Mouse (Mus musculus): ENCODE measurements around the gene Ptprf. TPM values are rescaled to one million over a fixed set of nuclear protein-coding genes. Genes with fewer than 3 reads are reported as not detected.

Gene Ptprf
- total RNA-seq, 2 experiments from 2014 or later: 106 to 112 TPM

DNA sequence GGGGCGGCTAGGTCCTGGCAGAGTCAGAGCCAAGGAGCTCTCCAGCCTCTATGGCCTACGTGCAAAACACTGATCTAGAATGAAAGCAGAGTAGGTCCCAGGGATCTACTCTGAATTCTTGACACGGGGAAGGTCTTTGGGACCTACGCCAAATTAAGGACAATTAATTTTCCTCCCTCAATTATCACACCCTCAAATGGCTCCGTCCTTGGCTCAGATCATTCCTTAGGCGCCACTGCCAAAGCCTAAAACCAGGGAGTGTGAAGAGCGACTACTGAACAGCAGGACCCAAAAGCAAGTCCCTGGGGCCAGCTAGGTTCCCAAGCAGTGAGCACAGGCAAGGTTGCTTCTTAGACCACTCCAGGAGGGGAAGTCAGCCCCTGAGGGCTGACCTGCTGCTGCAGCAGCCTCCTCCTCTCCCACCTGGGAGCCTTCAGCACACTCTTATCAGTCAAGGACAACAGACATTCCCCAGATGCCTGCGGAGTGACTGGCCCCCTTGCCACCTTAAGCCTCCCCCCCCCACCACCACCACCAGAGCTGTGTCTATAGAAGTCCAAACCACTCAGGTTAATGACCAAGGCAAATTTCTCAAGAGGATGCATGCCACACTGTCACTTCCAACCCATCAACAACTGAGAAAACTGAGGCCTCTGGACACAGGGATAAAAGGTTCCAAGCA is 31.3 kb downstream of the Ptprf start:
- peak in 1 of 2 experiments; percentile 64 for DNase-seq (ENCODE audit: low spot score in 2 of 2)

DNA sequence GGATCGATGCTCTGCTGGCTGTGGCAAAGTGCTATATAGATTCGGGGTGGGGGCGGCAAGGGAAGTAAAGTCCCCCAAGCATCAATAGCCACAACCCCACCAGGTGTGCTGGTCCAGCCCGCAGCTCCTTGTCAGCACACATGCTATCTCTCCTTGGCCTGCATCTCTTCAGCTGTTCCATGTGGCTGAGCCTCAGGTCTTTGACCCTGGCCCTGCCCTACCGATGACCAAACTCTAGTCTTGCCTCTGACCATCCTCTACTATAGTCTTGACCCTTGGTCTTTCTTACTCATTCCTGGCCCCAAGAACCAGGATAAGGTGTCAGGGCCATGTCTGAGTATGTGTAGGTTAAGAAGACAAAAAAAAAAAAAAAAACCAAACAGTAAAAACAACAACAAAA is 33.2 kb downstream of the Ptprf start:
- no peak for DNase-seq (ENCODE audit: low spot score in 2 of 2)

DNA sequence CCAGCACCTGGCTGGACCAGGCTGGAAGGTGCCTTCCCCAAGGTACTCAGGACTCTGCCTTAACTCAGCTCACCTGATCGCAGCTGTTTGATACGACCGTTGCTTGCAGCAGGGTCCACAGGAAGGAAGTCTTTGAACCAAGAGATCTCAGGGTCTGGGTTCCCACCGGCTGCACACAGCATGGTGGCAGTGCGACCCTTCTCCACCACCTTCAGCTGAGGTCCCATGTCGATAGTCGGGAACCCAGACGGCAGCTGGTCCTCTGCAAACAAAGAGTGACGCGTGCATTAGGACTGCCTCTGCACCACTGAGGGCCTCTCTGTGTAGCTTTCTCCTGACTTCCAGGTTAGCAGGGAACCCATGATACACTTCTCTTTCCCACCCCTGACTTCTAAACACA is 33.8 kb downstream of the Ptprf start:
- no peak for DNase-seq (ENCODE audit: low spot score in 2 of 2)

- DNase-seq (ENCODE audit: low spot score in 2 of 2): no peak
Measured at GRCm38 (mm10) chr4:118256217-118256616, 35.0 kb downstream of the Ptprf start.

DNA sequence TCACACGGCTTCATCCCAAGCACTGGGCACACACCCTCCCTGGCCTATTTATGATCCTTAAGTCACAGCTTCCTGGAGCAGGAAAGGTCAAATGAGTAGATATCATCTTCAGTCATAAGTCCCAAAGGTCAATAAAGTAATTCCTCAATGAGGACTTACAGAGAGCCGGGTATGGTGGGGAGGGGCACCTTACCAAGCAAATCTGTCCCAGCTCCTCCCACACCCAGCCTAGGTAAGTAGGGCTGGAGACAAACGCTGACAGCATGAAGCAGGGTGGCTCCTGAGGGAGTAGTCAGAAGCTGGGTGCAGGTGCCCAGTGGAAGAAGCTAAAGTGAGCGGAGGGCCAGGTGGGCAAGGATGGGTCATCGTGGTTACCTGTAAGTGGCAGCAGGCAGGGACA is 36.3 kb downstream of the Ptprf start:
- DNase-seq (ENCODE audit: low spot score in 2 of 2): no peak

DNA sequence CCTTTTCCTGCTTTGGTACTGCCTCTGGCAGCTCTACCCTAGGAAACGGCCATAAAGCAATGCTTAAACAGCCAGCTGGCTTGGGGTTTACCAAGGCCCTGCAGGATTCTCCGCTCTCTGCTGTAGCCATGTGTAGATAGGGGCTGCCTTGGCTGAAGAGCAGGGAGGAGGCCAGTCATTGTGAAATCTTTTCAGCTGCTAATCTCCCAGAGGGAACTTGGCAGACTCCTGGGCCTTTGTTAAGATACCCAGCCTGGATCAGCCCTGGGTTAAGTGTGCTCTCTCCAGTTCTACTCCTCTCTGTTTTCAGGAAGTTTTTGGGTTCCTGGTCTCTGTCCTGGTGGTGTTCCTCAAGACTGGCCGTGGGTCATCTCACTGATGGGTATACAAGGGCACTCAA is 43.9 kb downstream of the Ptprf start:
- DNase-seq (ENCODE audit: low spot score in 2 of 2): no peak

DNA sequence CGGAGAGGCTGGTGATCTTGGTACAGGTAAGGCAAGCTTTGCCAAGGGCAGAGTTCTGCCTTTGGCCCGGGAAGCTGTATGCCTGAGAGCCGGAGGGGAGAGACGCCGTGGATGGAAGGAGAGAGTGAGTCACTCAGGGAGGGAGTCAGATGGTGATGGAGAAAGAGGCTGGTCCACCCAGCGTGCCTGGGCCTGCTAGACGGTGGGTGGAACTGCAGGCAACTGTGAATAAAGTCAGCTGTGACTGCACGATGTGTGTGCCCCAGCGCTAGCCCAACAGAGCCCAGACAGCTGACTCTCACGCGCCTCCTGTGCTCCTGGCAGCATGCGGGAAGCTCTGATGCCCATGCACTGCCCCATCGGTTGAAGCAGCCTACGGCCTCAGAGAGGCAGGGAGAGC is 45.4 kb downstream of the Ptprf start:
- peak in 1 of 2 experiments; percentile 22 for DNase-seq (ENCODE audit: low spot score in 2 of 2)

- DNase-seq (ENCODE audit: low spot score in 2 of 2): no peak
Measured at GRCm38 (mm10) chr4:118243791-118244190, 47.4 kb downstream of the Ptprf start.

DNA sequence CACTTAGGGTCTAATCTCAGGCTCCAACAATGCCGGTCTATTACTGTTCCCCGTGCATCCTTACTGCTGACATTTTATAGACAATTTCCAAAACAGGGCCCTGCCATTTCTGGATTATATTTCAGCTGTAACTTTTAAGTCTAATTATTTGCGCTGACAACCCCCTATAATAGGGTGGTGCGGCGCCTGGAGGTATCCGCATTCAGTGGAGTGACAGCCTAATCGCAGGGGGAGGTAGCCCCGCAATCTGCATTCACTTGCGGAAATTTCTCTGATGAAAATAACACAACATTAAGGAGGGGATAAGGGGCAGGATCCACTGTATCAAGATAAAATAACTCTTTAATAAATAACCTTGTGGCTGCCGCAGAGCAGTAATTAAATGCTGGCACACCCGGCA is 47.9 kb downstream of the Ptprf start:
- no peak for DNase-seq (ENCODE audit: low spot score in 2 of 2)

- DNase-seq (ENCODE audit: low spot score in 2 of 2): no peak
Measured at GRCm38 (mm10) chr4:118239960-118240689, 51.1 kb downstream of the Ptprf start.

- DNase-seq (ENCODE audit: low spot score in 2 of 2): no peak
Measured at GRCm38 (mm10) chr4:118238666-118239065, 52.5 kb downstream of the Ptprf start.

GRCm38 (mm10) chr4:118236871-118237270 is 54.3 kb downstream of the Ptprf start:
- DNase-seq (ENCODE audit: low spot score in 2 of 2): no peak

DNA sequence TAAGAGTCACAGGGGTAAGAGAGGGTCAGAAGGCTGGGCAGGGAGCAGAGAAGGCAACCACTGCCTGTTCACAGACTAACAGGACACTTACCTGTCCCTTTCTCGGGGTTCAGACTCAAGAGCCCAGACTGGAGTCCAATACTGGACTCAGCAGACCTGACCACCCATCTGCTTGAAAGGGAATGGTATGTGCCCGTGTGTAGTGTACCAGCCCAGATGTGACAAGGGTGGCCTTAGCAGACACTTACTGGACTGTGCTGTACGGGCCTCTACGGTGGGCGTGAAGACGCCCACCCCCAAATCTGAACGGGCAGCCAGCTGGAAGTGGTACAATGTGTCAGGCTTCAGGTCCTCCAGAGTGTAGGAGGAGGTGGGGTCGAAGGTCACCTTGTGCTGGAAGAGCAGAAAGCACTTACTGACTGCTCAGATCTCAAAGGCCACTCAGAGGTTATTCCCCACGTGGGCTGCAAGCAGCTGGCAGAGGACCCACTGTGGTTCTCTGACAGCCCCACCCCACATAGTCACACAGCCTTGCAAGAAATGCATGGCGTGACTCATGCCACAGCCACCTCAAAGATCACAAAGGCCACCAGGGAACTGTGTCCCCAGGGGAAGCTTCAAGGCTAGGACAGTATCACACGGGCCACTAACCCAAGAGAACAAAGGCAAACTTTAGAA is 56.4 kb downstream of the Ptprf start:
- no peak for DNase-seq (ENCODE audit: low spot score in 2 of 2)

GRCm38 (mm10) chr4:118233886-118234285 is 57.3 kb downstream of the Ptprf start:
- no peak for DNase-seq (ENCODE audit: low spot score in 2 of 2)

- no peak for DNase-seq (ENCODE audit: low spot score in 2 of 2)
Measured at GRCm38 (mm10) chr4:118231861-118232260, 59.3 kb downstream of the Ptprf start.

DNA sequence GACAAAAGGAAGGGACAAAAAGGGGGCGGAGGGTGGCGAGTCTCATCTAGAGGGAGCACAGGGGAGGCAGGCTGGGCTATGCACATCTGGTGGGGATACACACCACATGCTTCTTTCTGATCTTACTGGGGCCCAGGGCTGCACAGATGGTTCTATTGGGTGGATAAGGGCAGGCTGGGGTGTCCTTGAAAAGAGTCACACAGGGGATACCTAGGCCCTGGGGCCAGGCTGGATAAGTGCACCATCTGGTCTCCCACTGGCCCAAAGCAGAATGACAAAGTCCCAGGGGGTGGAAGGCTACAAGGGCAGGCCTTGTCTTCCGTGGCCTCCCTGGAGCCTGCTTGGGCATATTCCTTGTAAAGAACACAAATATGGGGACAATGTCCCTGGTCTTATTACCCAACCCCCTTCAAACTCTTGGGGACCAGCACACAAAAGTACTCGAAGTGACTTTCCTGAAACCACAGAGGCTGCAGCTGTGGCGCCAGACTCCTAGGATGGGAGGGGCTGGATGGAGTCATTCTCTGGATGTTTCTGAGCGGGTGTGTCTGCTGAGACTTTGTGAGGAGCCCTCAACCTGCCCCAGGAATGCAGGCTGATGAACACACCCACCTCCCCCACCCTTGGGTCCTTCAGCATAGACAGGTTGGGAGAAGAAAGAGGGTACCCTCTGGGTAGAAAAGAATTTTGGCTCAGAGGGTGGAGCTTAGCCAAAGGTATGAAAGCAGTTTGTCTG is 62.0 kb downstream of the Ptprf start:
- DNase-seq (ENCODE audit: low spot score in 2 of 2): no peak

DNA sequence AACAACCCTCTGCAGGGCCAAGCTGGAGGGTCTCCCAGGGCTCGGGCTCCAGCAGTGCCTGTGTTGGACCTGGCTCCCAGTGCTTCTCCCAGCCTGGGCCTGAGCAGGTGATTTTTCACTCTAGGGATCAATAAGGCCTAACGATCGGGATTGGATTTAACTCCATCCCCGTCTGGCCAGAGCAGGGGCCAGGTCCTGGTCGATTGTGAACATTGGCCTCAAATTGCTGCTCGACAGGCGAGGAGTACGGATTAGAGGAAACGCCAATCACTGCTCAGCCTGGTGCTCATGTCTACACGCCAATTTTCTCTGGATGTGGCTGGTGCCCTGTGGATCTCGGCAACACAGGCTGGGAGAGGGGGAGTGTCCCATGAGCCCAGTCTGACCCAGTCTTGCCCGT is 63.8 kb downstream of the Ptprf start:
- DNase-seq (ENCODE audit: low spot score in 2 of 2): no peak

- no peak for DNase-seq (ENCODE audit: low spot score in 2 of 2)
Measured at GRCm38 (mm10) chr4:118221261-118221660, 69.9 kb downstream of the Ptprf start.

DNA sequence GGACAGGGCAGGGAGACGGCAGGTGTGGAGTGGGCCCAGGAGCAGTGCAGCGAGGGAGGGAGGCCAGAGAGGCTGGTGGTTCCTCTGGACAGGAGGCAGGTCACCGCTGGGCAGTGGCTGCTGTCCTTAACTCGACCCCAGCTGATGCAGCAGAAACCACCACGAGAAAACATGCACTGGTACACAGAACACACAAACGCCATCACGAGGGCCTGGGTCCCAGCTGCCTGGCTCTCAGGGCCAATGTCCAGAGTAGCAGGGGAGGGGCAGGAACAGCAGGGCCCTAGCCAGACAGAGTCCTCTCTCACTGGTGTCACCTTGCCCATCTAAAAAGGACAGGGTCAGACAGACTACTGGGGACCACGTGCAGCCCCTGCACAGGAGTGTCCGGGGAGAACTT is 70.4 kb downstream of the Ptprf start:
- DNase-seq (ENCODE audit: low spot score in 2 of 2): no peak

GRCm38 (mm10) chr4:118219487-118219886 is 71.7 kb downstream of the Ptprf start:
- DNase-seq (ENCODE audit: low spot score in 2 of 2): no peak

GRCm38 (mm10) chr4:118218521-118218920 is 72.7 kb downstream of the Ptprf start:
- DNase-seq (ENCODE audit: low spot score in 2 of 2): no peak

All from layer of hippocampus, postnatal 14 days (tissue).